Comparison of ENCODE assay signal across 34 mouse cellular contexts in genomic region chr9:96375819-96376218, GRCm38 (mm10). TPM values are rescaled to one million over a fixed set of nuclear protein-coding genes. Genes with fewer than 3 reads are reported as not detected.
A peak's percentile ranks its signal among the peaks of the same experiment; 100 is the strongest.
DNase-seq lines count a peak whose midpoint lies in the region; ATAC-seq and TF ChIP-seq lines count a peak whose summit lies in the region.
"Had no signal": no experiment of that assay in that cellular context is flagged by ENCODE, and none has a peak within 500 bp of the region (broad histone marks: within the 10 kb centered on the region; RNA-seq: fewer than 3 reads in every experiment).

No protein-coding gene starts in this region.

- H3K9me3 ChIP-seq in liver, postnatal 0 days (ENCODE audit: low read length), result peaks cover 4% of the 10 kb centered on the region; the same call in 1 of the 2 replicates
- H3K9me3 ChIP-seq in liver, embryonic 11.5 days (ENCODE audit: control insufficient read depth, low read length), result no peaks in the 10 kb centered on the region
- H3K9me3 ChIP-seq: embryonic facial prominence, embryonic 12.5 days; heart, embryonic 13.5 days; intestine, embryonic 15.5 days; limb, embryonic 10.5 days; limb, embryonic 15.5 days; midbrain, embryonic 13.5 days; neural tube, embryonic 15.5 days had no signal

- 0 out of 2 replicates have a peak, but pooled peaks cover under 1% of the 10 kb centered on the region for H3K4me1 ChIP-seq in liver, postnatal 0 days (ENCODE audit: insufficient read depth)
- H3K4me1 ChIP-seq in liver, embryonic 11.5 days (replicated peaks; ENCODE audit: control insufficient read depth, insufficient read depth, low read length), result no peaks in the 10 kb centered on the region
- H3K4me1 ChIP-seq: embryonic facial prominence, embryonic 12.5 days; limb, embryonic 10.5 days; midbrain, embryonic 13.5 days; neural tube, embryonic 15.5 days had no signal

- 0 out of 2 replicates have a peak overlapping the region, but pooled peaks have one; percentile 22 for H3K27ac ChIP-seq in liver, postnatal 0 days (ENCODE audit: low read depth)
- no peak overlapping the region for H3K27ac ChIP-seq in liver, embryonic 11.5 days (ENCODE audit: low read depth, low read length)
- H3K27ac ChIP-seq: embryonic facial prominence, embryonic 12.5 days; heart, adult 2 months; heart, embryonic 13.5 days; intestine, embryonic 15.5 days; kidney, postnatal 0 days; limb, embryonic 10.5 days; limb, embryonic 15.5 days; midbrain, embryonic 13.5 days; neural tube, embryonic 15.5 days; stomach, postnatal 0 days had no signal

- H3K9ac ChIP-seq in liver, postnatal 0 days (replicated peaks), result no peak overlapping the region
- no peak overlapping the region for H3K9ac ChIP-seq in liver, embryonic 11.5 days (ENCODE audit: low read depth, low read length)
- H3K9ac ChIP-seq: embryonic facial prominence, embryonic 12.5 days; heart, embryonic 13.5 days; intestine, embryonic 15.5 days; limb, embryonic 15.5 days; midbrain, embryonic 13.5 days; neural tube, embryonic 15.5 days had no signal

- TF ChIP-seq CTCF in liver, postnatal 0 days (IDR thresholded peaks at IDR 0.05; ENCODE audit: low read depth), result no peak

- no peak overlapping the region for H3K4me3 ChIP-seq in liver, postnatal 0 days (ENCODE audit: low read depth, low read length)
- H3K4me3 ChIP-seq in liver, embryonic 11.5 days (ENCODE audit: low read depth, low read length), result no peak overlapping the region
- H3K4me3 ChIP-seq: embryonic facial prominence, embryonic 12.5 days; heart, adult 2 months; heart, embryonic 13.5 days; intestine, embryonic 15.5 days; limb, embryonic 10.5 days; limb, embryonic 15.5 days; megakaryocyte, embryonic 14.5 days; midbrain, embryonic 13.5 days; neural tube, embryonic 15.5 days had no signal

- TF ChIP-seq EP300 in liver, postnatal 0 days (IDR thresholded peaks at IDR 0.05; ENCODE audit: low read depth), result no peak

- WGBS in liver, postnatal 0 days (ENCODE audit: insufficient replicate concordance), result 51% methylated on average over 3 of the region's 3 CpGs
- WGBS in liver, embryonic 11.5 days, result 75% methylated on average over 3 of the region's 3 CpGs

- H3K27me3 ChIP-seq in liver, postnatal 0 days (ENCODE audit: insufficient read depth, low read length), result no peaks in the 10 kb centered on the region
- H3K27me3 ChIP-seq in liver, embryonic 11.5 days (replicated peaks; ENCODE audit: control insufficient read depth, insufficient read depth, low read length), result no peaks in the 10 kb centered on the region
- H3K27me3 ChIP-seq: embryonic facial prominence, embryonic 12.5 days; heart, embryonic 13.5 days; intestine, embryonic 15.5 days; limb, embryonic 15.5 days; megakaryocyte, embryonic 14.5 days; midbrain, embryonic 13.5 days; neural tube, embryonic 15.5 days had no signal

- ATAC-seq in liver, postnatal 0 days, result no peak
- ATAC-seq in liver, embryonic 11.5 days (replicated peaks; ENCODE audit: low FRiP score), result no peak
- peak; percentile 96 for ATAC-seq in granulocyte monocyte progenitor cell, adult 5-6 weeks (replicated peaks; ENCODE audit: poor library complexity, severe bottlenecking)
- ATAC-seq in neutrophil, adult 5-6 weeks (ENCODE audit: extremely low read depth, insufficient number of reproducible peaks, low FRiP score, poor library complexity, severe bottlenecking), result peak; percentile 91
- ATAC-seq: CD4-positive, CD25-positive, alpha-beta regulatory T cell, adult 4 months; forebrain, embryonic 14.5 days; hindbrain, embryonic 16.5 days; intestine, embryonic 15.5 days; midbrain, embryonic 13.5 days had no signal

- DNase-seq in liver, postnatal 0 days, result no peak
- DNase-seq in liver, embryonic 11.5 days (ENCODE audit: low spot score), result no peak
- peak; percentile 54 for DNase-seq in T-cell, adult 2 months (ENCODE audit: low spot score)
- DNase-seq in layer of hippocampus, adult 11-12 months (ENCODE audit: low spot score), result no peak
- DNase-seq in spleen, adult 12 weeks (ENCODE audit: low spot score), result no peak
- DNase-seq: adrenal gland, adult 2 months; cerebellum, adult 11 months; cerebellum, adult 9-10 months; cerebellum, postnatal 36 days; embryo, embryonic 11 days; gastrocnemius, postnatal 25 days; heart, adult 2 months; heart, postnatal 10 days; kidney, adult 2 months; kidney, postnatal 4 days; layer of hippocampus, postnatal 36 days; lung, postnatal 10 days; thymus, adult 18-20 months; thymus, postnatal 25 days had no signal

- H3K36me3 ChIP-seq in liver, postnatal 0 days (replicated peaks; ENCODE audit: insufficient read depth, low read length), result no peaks in the 10 kb centered on the region
- no peaks in the 10 kb centered on the region for H3K36me3 ChIP-seq in liver, embryonic 11.5 days (ENCODE audit: control insufficient read depth, insufficient read depth, low read length)
- H3K36me3 ChIP-seq: embryonic facial prominence, embryonic 12.5 days; heart, embryonic 13.5 days; intestine, embryonic 15.5 days; limb, embryonic 10.5 days; limb, embryonic 15.5 days; midbrain, embryonic 13.5 days; neural tube, embryonic 15.5 days had no signal

- H3K4me2 ChIP-seq in liver, postnatal 0 days (ENCODE audit: low read depth, low read length), result no peak overlapping the region
- no peak overlapping the region for H3K4me2 ChIP-seq in liver, embryonic 11.5 days
- H3K4me2 ChIP-seq: embryonic facial prominence, embryonic 12.5 days; heart, embryonic 13.5 days; intestine, embryonic 15.5 days; limb, embryonic 15.5 days; midbrain, embryonic 13.5 days; neural tube, embryonic 15.5 days had no signal

RNA-seq across cellular contexts. Expression of gene Atp1b3, which starts 11.6 kb away (rescaled TPM):
- 60.3 and 60.6 TPM in 2 replicates for polyA plus RNA-seq in liver, postnatal 0 days (2015; fragmentation: Nextera tagmentation; extraction: Ambion mirVana)
- polyA plus RNA-seq in liver, embryonic 11.5 days (2014; fragmentation: Nextera tagmentation; extraction: Ambion mirVana), result 137 and 144 TPM in 2 replicates
- 124 and 164 TPM in 2 replicates for total RNA-seq in granulocyte monocyte progenitor cell, adult 5-6 weeks (2014; fragmentation: Nextera tagmentation)
- 125 and 147 TPM in 2 replicates for total RNA-seq in granulocyte monocyte progenitor cell, adult 5-6 weeks (2017)
- 149 and 162 TPM in 2 replicates for total RNA-seq in neutrophil, adult 5-6 weeks (2017)

Comparison
In these comparisons a context has a peak if more than half of its experiments do, and no peak if none do; other contexts are left out.
1. ATAC-seq: peak in granulocyte monocyte progenitor cell, adult 5-6 weeks (single experiment) and neutrophil, adult 5-6 weeks (single experiment); none in liver, postnatal 0 days (single experiment) and liver, embryonic 11.5 days (single experiment).